In genomic region chr8:83225598-83225997, GRCm38 (mm10) we compare ENCODE assay signal across 33 mouse cellular contexts. TPM values are rescaled to one million over a fixed set of nuclear protein-coding genes. Genes with fewer than 3 reads are reported as not detected.
"Had no signal": no experiment of that assay in that cellular context is flagged by ENCODE, and none has a peak within 500 bp of the region (broad histone marks: within the 10 kb centered on the region; RNA-seq: fewer than 3 reads in every experiment).

No protein-coding gene starts in this region.

- H3K4me3 ChIP-seq: heart, adult 2 months; heart, embryonic 10.5 days; heart, embryonic 12.5 days; heart, embryonic 13.5 days; heart, embryonic 15.5 days; hindbrain, embryonic 10.5 days; hindbrain, embryonic 15.5 days; intestine, embryonic 15.5 days; kidney, embryonic 15.5 days; layer of hippocampus, adult 2 months had no signal

- H3K27me3 ChIP-seq: heart, embryonic 12.5 days; heart, embryonic 13.5 days; heart, embryonic 15.5 days; hindbrain, embryonic 15.5 days; intestine, embryonic 15.5 days; kidney, embryonic 15.5 days had no signal

- H3K36me3 ChIP-seq: heart, embryonic 10.5 days; heart, embryonic 12.5 days; heart, embryonic 13.5 days; heart, embryonic 15.5 days; hindbrain, embryonic 10.5 days; hindbrain, embryonic 15.5 days; intestine, embryonic 15.5 days; kidney, embryonic 15.5 days had no signal

- H3K4me2 ChIP-seq: heart, embryonic 11.5 days; heart, embryonic 12.5 days; heart, embryonic 13.5 days; heart, embryonic 15.5 days; hindbrain, embryonic 14.5 days; hindbrain, embryonic 15.5 days; intestine, embryonic 15.5 days; kidney, embryonic 15.5 days had no signal

- DNase-seq: heart, adult 2 months; heart, postnatal 10 days; heart, postnatal 14 days; heart, postnatal 36 days; heart, postnatal 4 days; kidney, adult 11 months; kidney, adult 18-20 months; kidney, adult 2 months; kidney, adult 8-10 months; kidney, adult 9 months; kidney, postnatal 10 days; kidney, postnatal 14 days; kidney, postnatal 25 days; kidney, postnatal 36 days; kidney, postnatal 4 days; layer of hippocampus, adult 9-11 months; layer of hippocampus, postnatal 36 days had no signal

- H3K4me1 ChIP-seq: heart, embryonic 10.5 days; heart, embryonic 12.5 days; heart, embryonic 13.5 days; heart, embryonic 15.5 days; hindbrain, embryonic 10.5 days; intestine, embryonic 15.5 days; kidney, embryonic 15.5 days had no signal

- ATAC-seq: inflammation-experienced regulatory T-cells, adult 6 months; intestine, embryonic 15.5 days; intestine, embryonic 16.5 days; intestine, postnatal 0 days had no signal

- H3K27ac ChIP-seq: heart, adult 2 months; heart, embryonic 10.5 days; heart, embryonic 13.5 days; heart, embryonic 15.5 days; hindbrain, embryonic 10.5 days; hindbrain, embryonic 14.5 days; hindbrain, postnatal 0 days; intestine, embryonic 15.5 days; kidney, embryonic 15.5 days; kidney, postnatal 0 days; layer of hippocampus, adult 2 months had no signal

- H3K9ac ChIP-seq: heart, embryonic 12.5 days; heart, embryonic 13.5 days; heart, embryonic 15.5 days; hindbrain, embryonic 14.5 days; hindbrain, embryonic 15.5 days; intestine, embryonic 15.5 days; kidney, embryonic 15.5 days had no signal

- H3K9me3 ChIP-seq: heart, embryonic 10.5 days; heart, embryonic 12.5 days; heart, embryonic 13.5 days; heart, embryonic 15.5 days; hindbrain, embryonic 10.5 days; hindbrain, embryonic 15.5 days; intestine, embryonic 15.5 days; kidney, embryonic 15.5 days had no signal

RNA-seq across cellular contexts. Expression of gene Gm10645, which starts 59.6 kb away (rescaled TPM):
- polyA plus RNA-seq: inflammation-experienced regulatory T-cells, adult 6 months had no signal
